Mouse (Mus musculus) G1E-ER4 (cell line): ENCODE data around the gene Gm28171. TPM values are rescaled to one million over a fixed set of nuclear protein-coding genes. Genes with fewer than 3 reads are reported as not detected.
"Not testable (repeated sequence)": the region's sequence is repeated elsewhere in the genome, so short reads cannot be mapped to it uniquely, and the experiment has no call there.

Experiments used
- GATA1 ChIP-seq: IDR thresholded peaks from one replicate; pipeline ENCODE4 v1.8.0; 2012; ENCODE audit warnings: low read length, inconsistent platforms
- polyA plus RNA-seq: library from polyadenylated mRNA; stranded (reverse); fragments of >175 nt; gene quantifications from 2 replicates; pipeline ENCODE4 v1.2.3, GENCODE M21; 2012

Gene Gm28171
- not detected in 2 replicates for polyA plus RNA-seq

GRCm38 (mm10) chrY:5793095-5793494 lies at the start of gene Gm28171:
TSS of gene Gm28171 (plus strand) at chrY:5793395.
- TF ChIP-seq GATA1, result not testable (repeated sequence)

Other genes with a start within 250 kb of the Gm28171 start
- gene Gm21854, start 136.4 kb upstream of the Gm28171 start, polyA plus RNA-seq, result not detected in 2 replicates
- gene Gm20914, start 67.4 kb upstream of the Gm28171 start, polyA plus RNA-seq, result not detected in 2 replicates
- not detected in 2 replicates for gene Gm21778, start 149.1 kb downstream of the Gm28171 start, polyA plus RNA-seq